Mouse (Mus musculus) MEL (cell line): ENCODE results near the gene Tas2r143. TPM values are rescaled to one million over a fixed set of nuclear protein-coding genes. Genes with fewer than 3 reads are reported as not detected.

Source experiments
- DNase-seq: peaks from one replicate; pipeline ENCODE4 v3.0.0; 2011; ENCODE audit warnings: low read depth, low spot score
- H3K27ac ChIP-seq: 2 replicates; pipeline ENCODE4 v1.5.1; 2012; ENCODE audit warnings: low read depth, mild to moderate bottlenecking, control low read depth, low read length, moderate library complexity; ENCODE audit not compliant: control insufficient read depth
- H3K27me3 ChIP-seq, 2 experiments: fragments of 150-350 bp in 1 of 2; sonication (generic) in 1 of 2; 2 replicates each; pipeline ENCODE4 v1.6.1; 2012; ENCODE audit warnings: low read length in 2 of 2, mild to moderate bottlenecking in 2 of 2, improper control_type of control experiment in 1 of 2, moderate library complexity in 1 of 2; ENCODE audit not compliant: insufficient read depth in 2 of 2, control insufficient read depth in 1 of 2
- H3K36me3 ChIP-seq, 2 experiments: 2 replicates each; pipeline ENCODE4 v1.6.1; 2012 to 2014; ENCODE audit warnings: low read length in 2 of 2, improper control_type of control experiment in 1 of 2, inconsistent platforms in 1 of 2, mild to moderate bottlenecking in 1 of 2; ENCODE audit not compliant: insufficient read depth in 2 of 2, control insufficient read depth in 1 of 2
- H3K4me1 ChIP-seq, 2 experiments: fragments of 150-350 bp in 1 of 2; sonication (generic) in 1 of 2; 2 replicates each; pipeline ENCODE4 v1.6.1; 2012; ENCODE audit warnings: low read length in 2 of 2, improper control_type of control experiment in 1 of 2, mild to moderate bottlenecking in 1 of 2; ENCODE audit not compliant: insufficient read depth in 2 of 2, control insufficient read depth in 1 of 2
- H3K4me3 ChIP-seq, 2 experiments: fragments of 150-350 bp in 1 of 2; sonication (generic) in 1 of 2; 2 replicates each; pipeline ENCODE4 v1.5.1; 2012; ENCODE audit warnings: low read depth in 2 of 2, low read length in 2 of 2, mild to moderate bottlenecking in 2 of 2, moderate library complexity in 2 of 2, control low read depth in 1 of 2, improper control_type of control experiment in 1 of 2; ENCODE audit not compliant: control insufficient read depth in 1 of 2, insufficient read depth in 1 of 2
- H3K79me2 ChIP-seq: 2 replicates; pipeline ENCODE4 v1.6.1; 2012; ENCODE audit warnings: mild to moderate bottlenecking, low read length, moderate library complexity; ENCODE audit not compliant: control insufficient read depth, poor library complexity, insufficient read depth
- H3K9ac ChIP-seq: 2 replicates; pipeline ENCODE4 v1.6.1; 2012; ENCODE audit warnings: low read depth, mild to moderate bottlenecking, control low read depth, low read length, moderate library complexity; ENCODE audit not compliant: control insufficient read depth, poor library complexity, severe bottlenecking
- H3K9me3 ChIP-seq: fragments of 150-350 bp; sonication (generic); replicated peaks from 2 replicates; pipeline ENCODE4 v1.6.1; 2012; ENCODE audit warnings: mild to moderate bottlenecking, low read length, improper control_type of control experiment, moderate library complexity; ENCODE audit not compliant: insufficient read depth
- BHLHE40 ChIP-seq: IDR thresholded peaks from 2 replicates; pipeline ENCODE4 v1.6.1; 2012; ENCODE audit warnings: low read depth, mild to moderate bottlenecking, inconsistent platforms, low read length, improper control_type of control experiment, borderline replicate concordance
- CTCF ChIP-seq, 3 experiments: IDR thresholded peaks in 2 of 3; conservative IDR thresholded peaks in 1 of 3; 2 replicates each; pipeline ENCODE4 v1.5.1; 2011 to 2012; ENCODE audit warnings: low read length in 3 of 3, low read depth in 2 of 3, mild to moderate bottlenecking in 2 of 3, improper control_type of control experiment in 1 of 3, inconsistent platforms in 1 of 3, mixed read lengths in 1 of 3, moderate library complexity in 1 of 3; ENCODE audit not compliant: control insufficient read depth in 1 of 3, insufficient read depth in 1 of 3, poor library complexity in 1 of 3, severe bottlenecking in 1 of 3
- E2F4 ChIP-seq: IDR thresholded peaks from 2 replicates; pipeline ENCODE4 v1.6.1; 2011; ENCODE audit warnings: low read depth, low read length, improper control_type of control experiment, borderline replicate concordance
- ELF1 ChIP-seq: IDR thresholded peaks from 2 replicates; pipeline ENCODE4 v1.6.1; 2014; ENCODE audit warnings: low read depth, mild to moderate bottlenecking, inconsistent platforms, low read length, improper control_type of control experiment, moderate library complexity
- EP300 ChIP-seq, 2 experiments: IDR thresholded peaks; 2 replicates each; pipeline ENCODE4 v1.6.1; 2011; ENCODE audit warnings: improper control_type of control experiment in 2 of 2, low read length in 2 of 2, low read depth in 1 of 2, mild to moderate bottlenecking in 1 of 2
- ETS1 ChIP-seq: IDR thresholded peaks from 2 replicates; pipeline ENCODE4 v1.6.1; 2012; ENCODE audit warnings: low read depth, mild to moderate bottlenecking, inconsistent platforms, low read length, improper control_type of control experiment, moderate library complexity
- GABPA ChIP-seq: IDR thresholded peaks from 2 replicates; pipeline ENCODE4 v1.6.1; 2012; ENCODE audit warnings: low read depth, mild to moderate bottlenecking, inconsistent platforms, low read length, improper control_type of control experiment, moderate library complexity
- HCFC1 ChIP-seq: IDR thresholded peaks from 2 replicates; pipeline ENCODE4 v1.6.1; 2012; ENCODE audit warnings: low read depth, mild to moderate bottlenecking, inconsistent platforms, low read length, improper control_type of control experiment, moderate library complexity
- JUND ChIP-seq: IDR thresholded peaks from 2 replicates; pipeline ENCODE4 v1.6.1; 2011; ENCODE audit warnings: low read depth, mild to moderate bottlenecking, improper control_type of control experiment, low read length
- MEF2A ChIP-seq: IDR thresholded peaks from 2 replicates; pipeline ENCODE4 v1.6.1; 2014; ENCODE audit warnings: low read depth, mild to moderate bottlenecking, inconsistent platforms, low read length, improper control_type of control experiment; ENCODE audit not compliant: poor library complexity, insufficient replicate concordance, severe bottlenecking; ENCODE audit errors: extremely low read depth
- NRF1 ChIP-seq: IDR thresholded peaks from 2 replicates; pipeline ENCODE4 v1.6.1; 2014; ENCODE audit warnings: low read depth, mild to moderate bottlenecking, inconsistent platforms, low read length, improper control_type of control experiment, moderate library complexity; ENCODE audit not compliant: poor library complexity, insufficient read depth, severe bottlenecking
- POLR2A ChIP-seq, 2 experiments: IDR thresholded peaks; 2 replicates each; pipeline ENCODE4 v1.6.1; 2011 to 2012; ENCODE audit warnings: low read length in 2 of 2, mild to moderate bottlenecking in 2 of 2, control low read depth in 1 of 2, improper control_type of control experiment in 1 of 2, low read depth in 1 of 2, moderate library complexity in 1 of 2; ENCODE audit not compliant: control insufficient read depth in 1 of 2, insufficient read depth in 1 of 2, poor library complexity in 1 of 2
- POLR2AphosphoS2 ChIP-seq: IDR thresholded peaks from 2 replicates; pipeline ENCODE4 v1.6.1; 2011; ENCODE audit warnings: low read length, improper control_type of control experiment
- POLR2AphosphoS5 ChIP-seq: IDR thresholded peaks from 2 replicates; pipeline ENCODE4 v1.6.1; 2012; ENCODE audit warnings: low read depth, borderline replicate concordance, mild to moderate bottlenecking, inconsistent platforms, low read length, moderate library complexity, mixed read lengths
- SIN3A ChIP-seq: IDR thresholded peaks from 2 replicates; pipeline ENCODE4 v1.6.1; 2012; ENCODE audit warnings: low read length, improper control_type of control experiment, inconsistent platforms
- TAL1 ChIP-seq: IDR thresholded peaks from 2 replicates; pipeline ENCODE4 v1.6.1; 2012; ENCODE audit warnings: mild to moderate bottlenecking, inconsistent platforms, low read length, moderate library complexity, mixed read lengths
- TBP ChIP-seq: IDR thresholded peaks from 2 replicates; pipeline ENCODE4 v1.8.0; 2011; ENCODE audit warnings: low read depth, low read length, improper control_type of control experiment
- TCF12 ChIP-seq: IDR thresholded peaks from 2 replicates; pipeline ENCODE4 v1.6.1; 2014; ENCODE audit warnings: low read depth, mild to moderate bottlenecking, inconsistent platforms, low read length, improper control_type of control experiment, moderate library complexity
- USF1 ChIP-seq: IDR thresholded peaks from 2 replicates; pipeline ENCODE4 v1.6.1; 2014; ENCODE audit warnings: low read depth, mild to moderate bottlenecking, inconsistent platforms, low read length, improper control_type of control experiment, moderate library complexity
- ZC3H11A ChIP-seq: IDR thresholded peaks from 2 replicates; pipeline ENCODE4 v1.6.1; 2012; ENCODE audit warnings: low read depth, mild to moderate bottlenecking, inconsistent platforms, low read length, improper control_type of control experiment
- ZKSCAN1 ChIP-seq: IDR thresholded peaks from 2 replicates; pipeline ENCODE4 v1.6.1; 2012; ENCODE audit warnings: low read depth, mild to moderate bottlenecking, inconsistent platforms, low read length, improper control_type of control experiment, moderate library complexity
- ZMIZ1 ChIP-seq: IDR thresholded peaks from 2 replicates; pipeline ENCODE4 v1.6.1; 2012; ENCODE audit warnings: low read depth, mild to moderate bottlenecking, inconsistent platforms, low read length, improper control_type of control experiment, moderate library complexity
- polyA plus RNA-seq, 2 experiments: library from polyadenylated mRNA; stranded (reverse) in 1 of 2; unstranded in 1 of 2; fragments of >175 nt in 1 of 2; fragments of >200 nt in 1 of 2; gene quantifications; 2 replicates each; pipeline versions ENCODE4 v1.2.1 to v1.2.4; 2012; ENCODE audit warnings: low replicate concordance in 2 of 2, low read depth in 1 of 2; ENCODE audit not compliant: insufficient read length in 2 of 2, insufficient read depth in 1 of 2, missing spikeins in 1 of 2
- total RNA-seq: library from RNA; depleted of rRNA; stranded (reverse); fragments of 300-350 nt; gene quantifications from 2 replicates; pipeline ENCODE4 v1.2.3, GENCODE M21; 2012

The Tas2r143 gene
- total and polyA plus RNA-seq, 3 experiments = not detected

DNA sequence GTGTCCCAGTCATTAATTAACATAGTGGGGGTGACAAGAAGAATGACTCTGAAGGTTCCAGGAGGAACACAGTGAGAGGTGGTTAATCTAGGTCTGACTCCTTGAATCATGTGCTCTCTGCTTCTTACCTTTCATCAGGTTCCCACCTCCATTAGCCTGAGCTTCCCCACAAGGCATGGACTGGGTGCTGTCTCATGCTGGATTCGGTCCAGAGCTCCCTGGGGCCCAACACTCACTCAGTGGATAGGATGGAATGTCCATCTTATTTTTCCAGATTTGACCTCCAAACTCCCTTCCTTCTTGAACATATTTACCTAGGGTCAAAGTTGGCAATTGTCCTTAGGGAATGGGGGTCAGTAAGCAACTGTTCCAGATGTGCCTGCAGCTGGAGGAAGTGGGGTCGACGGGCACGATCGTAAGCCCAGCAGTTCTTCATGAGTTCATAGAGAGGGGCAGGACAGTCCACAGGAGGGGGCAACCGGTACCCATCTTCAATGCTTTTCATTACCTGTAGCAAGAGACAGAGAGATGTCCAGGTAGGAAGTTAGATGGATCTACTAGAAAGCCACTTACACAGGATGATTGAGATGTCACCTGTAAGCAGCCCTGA lies 39.7 kb upstream of the Tas2r143 start:
- Histone ChIP-seq H3K36me3 (peaks cover 0 to 2% of the 10 kb centered on the region in 2 experiments; a peak in 2 of 4 replicates), H3K4me3 (no peak overlapping the region), H3K4me1 (peaks cover 0 to 11% of the 10 kb centered on the region in 2 experiments; a peak in 2 of 4 replicates), H3K79me2 (no peaks in the 10 kb centered on the region), H3K27me3 (no peaks in the 10 kb centered on the region), H3K9me3 (no peaks in the 10 kb centered on the region), H3K27ac (no peak overlapping the region), H3K9ac (no peak overlapping the region)
- no peak for DNase-seq
- TF ChIP-seq SIN3A (no peak), E2F4 (no peak), NRF1 (no peak), USF1 (no peak)

DNA sequence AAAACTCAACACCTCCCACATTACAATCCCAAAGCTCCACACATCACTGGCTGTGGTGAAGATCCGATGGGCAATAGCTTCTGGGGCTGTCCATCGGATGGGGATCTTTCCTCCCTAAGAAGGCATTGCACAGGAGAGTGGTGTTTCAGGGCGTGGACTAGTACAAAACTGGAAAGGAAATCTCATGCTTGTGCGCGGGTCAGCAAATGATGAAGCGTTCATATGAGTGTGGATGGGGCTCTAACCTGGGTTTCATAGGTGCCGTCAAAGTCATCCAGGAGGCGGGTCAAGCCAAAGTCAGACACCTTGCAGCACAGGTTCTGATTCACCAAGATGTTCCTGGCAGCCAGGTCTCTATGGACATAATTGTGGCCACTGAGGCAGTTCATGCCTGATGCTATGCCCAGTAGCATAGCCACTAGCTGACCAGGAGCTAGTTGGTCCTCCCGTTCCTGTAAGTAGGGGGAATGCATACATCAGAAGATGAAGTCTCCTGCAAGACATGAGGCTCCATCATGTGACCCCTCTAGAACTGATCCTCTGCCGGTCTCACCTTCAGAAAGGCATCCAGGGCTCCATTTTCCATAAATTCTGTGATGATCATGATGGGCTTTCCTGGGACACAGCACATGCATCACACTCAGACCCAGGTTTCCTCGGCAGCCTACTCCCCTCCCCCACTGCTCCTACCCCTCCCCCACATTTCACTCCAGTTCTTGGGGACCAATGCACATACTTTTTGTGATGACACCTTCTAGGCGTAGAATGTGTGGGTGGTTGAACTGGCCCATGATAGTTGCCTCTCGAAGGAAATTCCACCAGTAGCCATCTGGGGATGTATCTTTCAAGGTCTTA lies 38.8 kb upstream of the Tas2r143 start:
- Histone ChIP-seq H3K4me3 (no peak overlapping the region), H3K9me3 (no peaks in the 10 kb centered on the region)

More for the DNA sequence above, 38.8 kb upstream of the Tas2r143 start:
- Histone ChIP-seq H3K79me2 (no peaks in the 10 kb centered on the region), H3K9ac (no peak overlapping the region), H3K36me3 (peaks cover 0 to 2% of the 10 kb centered on the region in 2 experiments; a peak in 2 of 4 replicates), H3K4me1 (peaks cover 0 to 11% of the 10 kb centered on the region in 2 experiments; a peak in 2 of 4 replicates), H3K27ac (no peak overlapping the region), H3K27me3 (no peaks in the 10 kb centered on the region)
- DNase-seq = no peak
- TF ChIP-seq GABPA (no peak), JUND (no peak), MEF2A (no peak), EP300 (IDR thresholded peaks at IDR 0.05; ENCODE audit: low read depth in 1 of 2, low read length in 2 of 2) (no peak), TAL1 (no peak), POLR2AphosphoS2 (no peak), POLR2A (IDR thresholded peaks at IDR 0.05; ENCODE audit: control insufficient read depth in 1 of 2, insufficient read depth in 1 of 2, low read depth in 1 of 2, low read length in 2 of 2, poor library complexity in 1 of 2) (no peak), HCFC1 (no peak), ZKSCAN1 (no peak), ELF1 (no peak), ZC3H11A (no peak), ETS1 (no peak), CTCF (IDR thresholded peaks at IDR 0.05 in 2 of 3, conservative IDR thresholded peaks at IDR 0.05 in 1 of 3; ENCODE audit: control insufficient read depth in 1 of 3, insufficient read depth in 1 of 3, low read depth in 2 of 3, low read length in 3 of 3, poor library complexity in 1 of 3, severe bottlenecking in 1 of 3) (no peak), BHLHE40 (no peak), TBP (no peak), TCF12 (no peak), ZMIZ1 (no peak), POLR2AphosphoS5 (no peak), SIN3A (no peak)
